Mouse (Mus musculus) kidney, embryonic 15.5 days (tissue): ENCODE data around the gene Mipol1. TPM values are rescaled to one million over a fixed set of nuclear protein-coding genes. Genes with fewer than 3 reads are reported as not detected.

ENCODE experiments used
- ATAC-seq: fragments of 200-750 bp; cut with Nextera tagmentation; replicated peaks from 2 replicates; pipeline ENCODE4 v1.8.0; 2017; ENCODE audit warnings: moderate TSS enrichment; ENCODE audit not compliant: low FRiP score
- H3K27ac ChIP-seq: fragments of 300-500 bp; sonication (generic); 2 replicates; pipeline ENCODE4 v1.5.1; 2015; ENCODE audit warnings: mild to moderate bottlenecking, inconsistent platforms
- H3K27me3 ChIP-seq: fragments of 300-500 bp; sonication (generic); 2 replicates; pipeline ENCODE4 v1.6.1; 2015; ENCODE audit warnings: inconsistent platforms
- H3K36me3 ChIP-seq: fragments of 300-500 bp; sonication (generic); 2 replicates; pipeline ENCODE4 v1.6.1; 2015; ENCODE audit warnings: inconsistent platforms
- H3K4me1 ChIP-seq: fragments of 300-500 bp; sonication (generic); 2 replicates; pipeline ENCODE4 v1.6.1; 2015; ENCODE audit warnings: inconsistent platforms
- H3K4me2 ChIP-seq: fragments of 300-500 bp; sonication (generic); 2 replicates; pipeline ENCODE4 v1.6.1; 2015; ENCODE audit warnings: moderate library complexity, mild to moderate bottlenecking, inconsistent platforms
- H3K4me3 ChIP-seq: fragments of 300-500 bp; sonication (generic); replicated peaks from 2 replicates; pipeline ENCODE4 v1.5.1; 2015; ENCODE audit warnings: mild to moderate bottlenecking, inconsistent platforms
- H3K9ac ChIP-seq: fragments of 300-500 bp; sonication (generic); 2 replicates; pipeline ENCODE4 v1.6.1; 2015; ENCODE audit warnings: mild to moderate bottlenecking, inconsistent platforms
- H3K9me3 ChIP-seq: fragments of 300-500 bp; sonication (generic); replicated peaks from 2 replicates; pipeline ENCODE4 v1.6.1; 2016; ENCODE audit warnings: inconsistent platforms
- WGBS: fragments of 180-500 bp; shearing (Covaris S2); methylation state at CpG from one replicate; pipeline ENCODE4 v1.1.7; 2015; ENCODE audit warnings: mixed read lengths; 5-methylcytosine and 5-hydroxymethylcytosine counted together
- polyA plus RNA-seq: library from polyadenylated mRNA; unstranded; fragments of >200 nt; fragmentation: Nextera tagmentation; extraction: Ambion mirVana; gene quantifications from 2 replicates; pipeline ENCODE4 v1.2.1, GENCODE M21; 2015

The Mipol1 gene
- polyA plus RNA-seq, 1 experiment from 2014 or later = 13.6 TPM

DNA sequence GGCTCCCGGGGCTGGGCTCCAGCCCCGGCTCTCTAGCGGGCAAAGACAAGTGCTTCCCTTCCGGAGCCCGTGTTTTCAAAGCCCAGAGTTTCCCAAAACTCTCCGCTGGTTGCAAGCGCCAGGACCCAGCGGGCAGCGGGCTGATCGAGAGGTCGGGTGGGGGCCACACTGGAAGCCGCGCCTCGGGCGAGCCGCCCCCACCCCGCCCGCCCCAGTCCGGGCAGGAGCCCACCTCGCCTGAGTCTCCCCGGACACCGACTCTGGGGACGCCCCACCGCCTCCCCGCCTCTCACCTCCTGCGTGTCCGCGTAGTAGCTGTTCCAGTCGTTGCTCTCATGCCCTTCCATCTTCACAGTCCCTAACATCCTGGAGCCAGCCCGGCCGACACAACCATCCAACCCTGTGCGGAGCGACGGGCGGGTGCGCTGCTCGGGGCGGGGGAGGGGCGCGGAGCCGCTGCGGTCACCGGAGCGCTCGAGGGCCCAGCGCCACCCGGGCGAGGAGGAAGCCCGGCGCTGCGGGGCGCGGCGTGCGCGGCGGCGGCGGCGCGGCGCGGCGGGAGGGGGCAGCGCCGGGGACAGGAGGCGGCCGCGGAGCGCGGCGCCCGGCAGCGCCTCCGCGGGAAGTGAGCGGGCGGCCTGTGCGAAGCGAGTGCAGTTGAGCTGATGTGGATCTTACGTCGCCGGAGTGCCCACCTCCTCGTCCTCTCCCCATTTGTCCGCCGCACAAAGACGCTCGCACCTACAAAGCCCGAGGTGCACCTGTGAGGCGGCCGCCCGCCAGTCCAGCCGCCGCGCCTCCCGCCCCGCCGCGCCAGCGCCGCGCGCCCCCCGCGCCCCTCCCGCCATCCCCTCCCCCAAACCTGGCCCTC is 315.4 kb downstream of the Mipol1 start:
- Histone ChIP-seq H3K4me1 (peaks cover 58% of the 10 kb centered on the region), H3K36me3 (no peaks in the 10 kb centered on the region), H3K9ac (peak overlapping the region; percentile 31; the same call in 1 of the 2 replicates), H3K4me3 (peak overlapping the region; percentile 53), H3K27ac (no peak overlapping the region; the same call in 1 of the 2 replicates), H3K27me3 (peaks cover 99% of the 10 kb centered on the region), H3K9me3 (no peaks in the 10 kb centered on the region), H3K4me2 (peak overlapping the region; percentile 93)
- WGBS = under 1% methylated on average over 95 of the region's 106 CpGs
- peak; percentile 72 for ATAC-seq

Other genes starting within 250 kb of the Mipol1 start
- 3.1 TPM in 2 replicates for gene Slc25a21, start 33.0 kb upstream of the Mipol1 start, polyA plus RNA-seq
- 79.8 and 80.4 TPM in 2 replicates for gene Prps1l3, start within 50 bp of the Mipol1 start, polyA plus RNA-seq